Mouse (Mus musculus) heart, adult 2 months (tissue): ENCODE measurements at regions not wholly inside any gene's neighbourhood (a gene's known extent, or its start where the extent isn't known, plus 50 kb on each side); places are given as distances from the start of the nearest gene placed in this dataset.

Experiments used
- DNase-seq, 2 experiments: peaks; one replicate each; pipeline ENCODE4 v3.0.0; 2021
- H3K27ac ChIP-seq: fragments of 200-600 bp; 2 replicates; pipeline ENCODE4 v1.8.1; 2022
- H3K27me3 ChIP-seq: fragments of 200-500 bp; 2 replicates; pipeline ENCODE4 v1.6.1; 2012; ENCODE audit warnings: mild to moderate bottlenecking, low read length, inconsistent platforms, mixed read lengths; ENCODE audit not compliant: control insufficient read depth, insufficient read depth
- H3K36me3 ChIP-seq: fragments of 200-500 bp; 2 replicates; pipeline ENCODE4 v1.6.1; 2012; ENCODE audit warnings: low read length, inconsistent platforms; ENCODE audit not compliant: control insufficient read depth, insufficient read depth
- H3K4me1 ChIP-seq: fragments of 200-500 bp; 2 replicates; pipeline ENCODE4 v1.6.1; 2011; ENCODE audit warnings: low read length; ENCODE audit not compliant: control insufficient read depth, insufficient read depth
- H3K4me3 ChIP-seq: fragments of 200-600 bp; 2 replicates; pipeline ENCODE4 v1.8.1; 2022
- H3K79me2 ChIP-seq: fragments of 200-500 bp; replicated peaks from 2 replicates; pipeline ENCODE4 v1.6.1; 2012; ENCODE audit warnings: mild to moderate bottlenecking, inconsistent platforms, low read length, moderate library complexity, mixed read lengths; ENCODE audit not compliant: control insufficient read depth, insufficient read depth
- H3K9ac ChIP-seq: fragments of 200-500 bp; 2 replicates; pipeline ENCODE4 v1.6.1; 2012; ENCODE audit warnings: low read depth, mild to moderate bottlenecking, control low read depth, inconsistent platforms, low read length, mixed read lengths
- CTCF ChIP-seq: fragments of 200-600 bp; IDR thresholded peaks from 2 replicates; pipeline ENCODE4 v1.8.1; 2022; ENCODE audit warnings: antibody characterized with exemption, mild to moderate bottlenecking, moderate library complexity
- EP300 ChIP-seq: fragments of 200-500 bp; IDR thresholded peaks from 2 replicates; pipeline ENCODE4 v1.6.1; 2011; ENCODE audit warnings: low read depth, low read length, control low read depth; ENCODE audit not compliant: insufficient read depth
- POLR2A ChIP-seq: fragments of 200-500 bp; IDR thresholded peaks from 2 replicates; pipeline ENCODE4 v1.6.1; 2011; ENCODE audit warnings: mild to moderate bottlenecking, low read depth, low read length, control low read depth; ENCODE audit not compliant: insufficient read depth
- WGBS: fragments of 180-500 bp; shearing (Covaris S2); methylation state at CpG from one replicate; pipeline ENCODE4 v1.1.7; 2018; 5-methylcytosine and 5-hydroxymethylcytosine counted together
- intact Hi-C: fragments of 180-260 bp; cut with DNase I; formaldehyde crosslinking; loops from one replicate; pipeline ENCODE4 v1.15.1; 2025

GRCm38 (mm10) chr9:30625635-30626034 is 198.7 kb downstream of the Snx19 start:
- no peak overlapping the region for H3K4me3 ChIP-seq
- no peaks in the 10 kb centered on the region for H3K4me1 ChIP-seq
- intact Hi-C loops: no loop called here
- H3K27ac ChIP-seq: no peak overlapping the region
- no peaks in the 10 kb centered on the region for H3K79me2 ChIP-seq
- no peaks in the 10 kb centered on the region for H3K27me3 ChIP-seq
- TF ChIP-seq POLR2A: no peak
- no peak for TF ChIP-seq CTCF
- no peak for TF ChIP-seq EP300
- WGBS: 87% methylated on average over 8 of the region's 8 CpGs
- H3K9ac ChIP-seq: no peak overlapping the region
- no peak for DNase-seq
- no peaks in the 10 kb centered on the region for H3K36me3 ChIP-seq

GRCm38 (mm10) chr9:30625090-30625489 is 198.2 kb downstream of the Snx19 start:
- Histone ChIP-seq H3K27ac (no peak overlapping the region), H3K4me1 (no peaks in the 10 kb centered on the region), H3K79me2 (no peaks in the 10 kb centered on the region), H3K36me3 (no peaks in the 10 kb centered on the region), H3K27me3 (no peaks in the 10 kb centered on the region), H3K9ac (no peak overlapping the region), H3K4me3 (no peak overlapping the region)
- DNase-seq: no peak
- WGBS: 77% methylated on average over 3 of the region's 3 CpGs
- TF ChIP-seq EP300: no peak
- TF ChIP-seq CTCF: no peak
- intact Hi-C loops: no loop called here

GRCm38 (mm10) chr9:30624481-30624880 is 197.6 kb downstream of the Snx19 start:
- TF ChIP-seq POLR2A: no peak
- no peak for TF ChIP-seq EP300
- no peak for TF ChIP-seq CTCF
- H3K27ac ChIP-seq: no peak overlapping the region
- H3K79me2 ChIP-seq: no peaks in the 10 kb centered on the region
- no peak overlapping the region for H3K9ac ChIP-seq
- H3K4me1 ChIP-seq: no peaks in the 10 kb centered on the region
- no peak for DNase-seq
- no peaks in the 10 kb centered on the region for H3K27me3 ChIP-seq
- intact Hi-C loops: no loop called here
- no peaks in the 10 kb centered on the region for H3K36me3 ChIP-seq
- WGBS: 69% methylated on average over 5 of the region's 5 CpGs
- no peak overlapping the region for H3K4me3 ChIP-seq

GRCm38 (mm10) chr9:30619325-30619724 is 192.4 kb downstream of the Snx19 start:
- no peak for DNase-seq
- Histone ChIP-seq H3K79me2 (no peaks in the 10 kb centered on the region), H3K27me3 (no peaks in the 10 kb centered on the region), H3K9ac (no peak overlapping the region), H3K4me1 (no peaks in the 10 kb centered on the region), H3K36me3 (no peaks in the 10 kb centered on the region), H3K27ac (no peak overlapping the region), H3K4me3 (no peak overlapping the region)
- intact Hi-C loops: loop anchor here (5.0 kb wide), 1 partner anchor 318 kb away; no protein-coding TSS in a partner anchor
- TF ChIP-seq EP300 (no peak), POLR2A (no peak), CTCF (no peak)
- 90% methylated on average over 2 of the region's 2 CpGs for WGBS

- WGBS: 83% methylated on average over 2 of the region's 2 CpGs
- Histone ChIP-seq H3K27me3 (no peaks in the 10 kb centered on the region), H3K4me1 (no peaks in the 10 kb centered on the region; the same call in 1 of the 2 replicates), H3K79me2 (no peaks in the 10 kb centered on the region), H3K36me3 (no peaks in the 10 kb centered on the region), H3K27ac (no peak overlapping the region), H3K4me3 (no peak overlapping the region), H3K9ac (no peak overlapping the region)
- intact Hi-C loops: loop anchor here (5.0 kb wide), 1 partner anchor 319 kb away; no protein-coding TSS in a partner anchor
- no peak for DNase-seq
- no peak for TF ChIP-seq CTCF
- TF ChIP-seq POLR2A: no peak
- no peak for TF ChIP-seq EP300
These were observed 191.3 kb downstream of the Snx19 start for GRCm38 (mm10) chr9:30618181-30618580.

- no peak overlapping the region for H3K9ac ChIP-seq
- intact Hi-C loops: no loop called here
- H3K27ac ChIP-seq: no peak overlapping the region
- H3K4me3 ChIP-seq: no peak overlapping the region
- DNase-seq: peak; percentile 34 to 40
- H3K79me2 ChIP-seq: no peaks in the 10 kb centered on the region
- H3K36me3 ChIP-seq: no peaks in the 10 kb centered on the region
- no peaks in the 10 kb centered on the region; the same call in 1 of the 2 replicates for H3K4me1 ChIP-seq
- H3K27me3 ChIP-seq: no peaks in the 10 kb centered on the region
- TF ChIP-seq CTCF (no peak), EP300 (no peak), POLR2A (no peak)
- WGBS: 54% methylated on average over 6 of the region's 6 CpGs
These were observed 186.8 kb downstream of the Snx19 start for GRCm38 (mm10) chr9:30613715-30614114.
